Mouse (Mus musculus) stomach, postnatal 0 days (tissue): ENCODE measurements around the gene Tbata. TPM values are rescaled to one million over a fixed set of nuclear protein-coding genes. Genes with fewer than 3 reads are reported as not detected.

ENCODE experiments used
- ATAC-seq: fragments of 200-750 bp; cut with Nextera tagmentation; 2 replicates; pipeline ENCODE4 v1.8.0; 2017; ENCODE audit not compliant: low FRiP score, low TSS enrichment
- DNase-seq: peaks from one replicate; pipeline ENCODE4 v3.0.0-alpha.2; 2016; ENCODE audit warnings: low spot score
- H3K27ac ChIP-seq: fragments of 300-500 bp; sonication (generic); replicated peaks from 2 replicates; pipeline ENCODE4 v1.5.1; 2014; ENCODE audit warnings: mild to moderate bottlenecking, control low read depth
- H3K27me3 ChIP-seq: fragments of 300-500 bp; sonication (generic); 2 replicates; pipeline ENCODE4 v1.6.1; 2014; ENCODE audit warnings: low read length; ENCODE audit not compliant: control insufficient read depth, insufficient read depth
- H3K36me3 ChIP-seq: fragments of 300-500 bp; sonication (generic); 2 replicates; pipeline ENCODE4 v1.6.1; 2014; ENCODE audit warnings: low read length, mixed read lengths; ENCODE audit not compliant: control insufficient read depth, insufficient read depth
- H3K4me1 ChIP-seq: fragments of 300-500 bp; sonication (generic); replicated peaks from 2 replicates; pipeline ENCODE4 v1.6.1; 2014; ENCODE audit warnings: antibody characterized with exemption; ENCODE audit not compliant: control insufficient read depth, insufficient read depth
- H3K4me2 ChIP-seq: fragments of 300-500 bp; sonication (generic); replicated peaks from 2 replicates; pipeline ENCODE4 v1.6.1; 2014; ENCODE audit warnings: low read depth, mild to moderate bottlenecking, control low read depth, moderate library complexity
- H3K4me3 ChIP-seq: fragments of 300-500 bp; sonication (generic); 2 replicates; pipeline ENCODE4 v1.5.1; 2014; ENCODE audit warnings: low read depth, low read length, control low read depth
- H3K9ac ChIP-seq: fragments of 300-500 bp; sonication (generic); 2 replicates; pipeline ENCODE4 v1.6.1; 2014; ENCODE audit warnings: mild to moderate bottlenecking, low read length, control low read depth, mixed read lengths
- H3K9me3 ChIP-seq: fragments of 300-500 bp; sonication (generic); 2 replicates; pipeline ENCODE4 v1.6.1; 2016; ENCODE audit warnings: low read length; ENCODE audit not compliant: control insufficient read depth
- CTCF ChIP-seq: IDR thresholded peaks from 2 replicates; pipeline ENCODE4 v1.5.1; 2016; ENCODE audit warnings: antibody characterized with exemption, low read depth, mild to moderate bottlenecking, moderate library complexity
- EP300 ChIP-seq: optimal IDR thresholded peaks from 2 replicates; pipeline ENCODE3; 2016; ENCODE audit warnings: antibody characterized with exemption
- WGBS: fragments of 180-500 bp; shearing (Covaris S2); extraction: QIAGEN DNeasy Blood & Tissue Kit; methylation state at CpG from one replicate; pipeline ENCODE4 v1.1.7; 2014; 5-methylcytosine and 5-hydroxymethylcytosine counted together
- polyA plus RNA-seq: library from polyadenylated mRNA; unstranded; fragments of >200 nt; fragmentation: Nextera tagmentation; extraction: Ambion mirVana; gene quantifications from 2 replicates; pipeline ENCODE4 v1.2.1, GENCODE M21; 2015

The Tbata gene
- polyA plus RNA-seq, 1 experiment from 2014 or later, result 0.29 TPM

GRCm38 (mm10) chr10:61135226-61135839 is 36.4 kb upstream of the Tbata start:
- no peaks in the 10 kb centered on the region for H3K27me3 ChIP-seq
- 43% methylated on average over 3 of the region's 3 CpGs for whole genome bisulfite sequencing
- ATAC-seq, result no peak

GRCm38 (mm10) chr10:61137567-61137966 is 34.2 kb upstream of the Tbata start:
- Histone ChIP-seq H3K4me2 (no peak overlapping the region), H3K27ac (no peak overlapping the region), H3K36me3 (no peaks in the 10 kb centered on the region), H3K4me3 (no peak overlapping the region), H3K9me3 (no peaks in the 10 kb centered on the region), H3K4me1 (no peaks in the 10 kb centered on the region), H3K9ac (no peak overlapping the region), H3K27me3 (no peaks in the 10 kb centered on the region)
- no peak for ATAC-seq
- 43% methylated on average over 1 of the region's 1 CpGs for WGBS
- TF ChIP-seq EP300 (no peak), CTCF (no peak)
- no peak for DNase-seq

More at GRCm38 (mm10) chr10:61135226-61135839, 36.4 kb upstream of the Tbata start:
- Histone ChIP-seq H3K36me3 (no peaks in the 10 kb centered on the region), H3K4me1 (no peaks in the 10 kb centered on the region), H3K9me3 (no peaks in the 10 kb centered on the region), H3K9ac (no peak overlapping the region), H3K4me2 (no peak overlapping the region), H3K4me3 (no peak overlapping the region), H3K27ac (no peak overlapping the region)
- DNase-seq, result no peak
- TF ChIP-seq EP300 (no peak), CTCF (no peak)

- Histone ChIP-seq H3K9ac (no peak overlapping the region), H3K27me3 (no peaks in the 10 kb centered on the region), H3K36me3 (no peaks in the 10 kb centered on the region), H3K4me3 (no peak overlapping the region), H3K27ac (no peak overlapping the region), H3K9me3 (no peaks in the 10 kb centered on the region), H3K4me2 (no peak overlapping the region), H3K4me1 (no peaks in the 10 kb centered on the region)
- no peak for DNase-seq
- ATAC-seq, result no peak
- 89% methylated on average over 2 of the region's 2 CpGs for WGBS
- TF ChIP-seq EP300 (no peak), CTCF (no peak)
These were observed 28.4 kb upstream of the Tbata start for GRCm38 (mm10) chr10:61143343-61143742.

- Histone ChIP-seq H3K9ac (peak overlapping the region; percentile 82), H3K4me1 (no peaks in the 10 kb centered on the region), H3K27ac (peak overlapping the region; percentile 94), H3K9me3 (no peaks in the 10 kb centered on the region), H3K4me3 (peak overlapping the region; percentile 70), H3K27me3 (no peaks in the 10 kb centered on the region), H3K36me3 (no peaks in the 10 kb centered on the region), H3K4me2 (peak overlapping the region; percentile 98)
- TF ChIP-seq EP300 (no peak), CTCF (0 out of 2 replicates have a peak, but pooled peaks have one; percentile 5)
- ATAC-seq, result no peak
- 0% methylated on average over 3 of the region's 3 CpGs for WGBS
- no peak for DNase-seq
These were observed 26.0 kb upstream of the Tbata start for GRCm38 (mm10) chr10:61145766-61146118.

- ATAC-seq (peak; percentile 30), DNase-seq (peak; percentile 65)
- Histone ChIP-seq H3K4me2 (peak overlapping the region; percentile 98), H3K36me3 (no peaks in the 10 kb centered on the region), H3K9ac (peak overlapping the region; percentile 82), H3K27ac (peak overlapping the region; percentile 94), H3K9me3 (no peaks in the 10 kb centered on the region), H3K4me1 (no peaks in the 10 kb centered on the region), H3K27me3 (no peaks in the 10 kb centered on the region), H3K4me3 (peak overlapping the region; percentile 70)
- WGBS, result 1% methylated on average over 51 of the region's 53 CpGs
- TF ChIP-seq CTCF (no peak), EP300 (no peak)
These were observed 25.5 kb upstream of the Tbata start for GRCm38 (mm10) chr10:61146119-61146806.

GRCm38 (mm10) chr10:61146807-61147156 is 25.0 kb upstream of the Tbata start:
- ATAC-seq (peak; percentile 30), DNase-seq (no peak)
- Histone ChIP-seq H3K4me1 (no peaks in the 10 kb centered on the region), H3K4me2 (peak overlapping the region; percentile 98), H3K9me3 (no peaks in the 10 kb centered on the region), H3K27ac (peak overlapping the region; percentile 94), H3K4me3 (peak overlapping the region; percentile 70), H3K27me3 (no peaks in the 10 kb centered on the region), H3K36me3 (no peaks in the 10 kb centered on the region), H3K9ac (peak overlapping the region; percentile 82)
- no peak for TF ChIP-seq CTCF
- no peak for TF ChIP-seq EP300
- 0% methylated on average over 13 of the region's 14 CpGs for WGBS
